Mouse (Mus musculus): ENCODE data around the gene Disp1. TPM values are rescaled to one million over a fixed set of nuclear protein-coding genes. Genes with fewer than 3 reads are reported as not detected.

Disp1 gene
- 5.4 and 5.9 TPM in 2 replicates for total RNA-seq (2012; rRNA removed)
- 3.1 and 3.4 TPM in 2 replicates for total RNA-seq (2014; rRNA removed)
- polyA plus RNA-seq (2012; ENCODE audit: insufficient read length, low read depth), result 8.9 and 11.3 TPM in 2 replicates

DNA sequence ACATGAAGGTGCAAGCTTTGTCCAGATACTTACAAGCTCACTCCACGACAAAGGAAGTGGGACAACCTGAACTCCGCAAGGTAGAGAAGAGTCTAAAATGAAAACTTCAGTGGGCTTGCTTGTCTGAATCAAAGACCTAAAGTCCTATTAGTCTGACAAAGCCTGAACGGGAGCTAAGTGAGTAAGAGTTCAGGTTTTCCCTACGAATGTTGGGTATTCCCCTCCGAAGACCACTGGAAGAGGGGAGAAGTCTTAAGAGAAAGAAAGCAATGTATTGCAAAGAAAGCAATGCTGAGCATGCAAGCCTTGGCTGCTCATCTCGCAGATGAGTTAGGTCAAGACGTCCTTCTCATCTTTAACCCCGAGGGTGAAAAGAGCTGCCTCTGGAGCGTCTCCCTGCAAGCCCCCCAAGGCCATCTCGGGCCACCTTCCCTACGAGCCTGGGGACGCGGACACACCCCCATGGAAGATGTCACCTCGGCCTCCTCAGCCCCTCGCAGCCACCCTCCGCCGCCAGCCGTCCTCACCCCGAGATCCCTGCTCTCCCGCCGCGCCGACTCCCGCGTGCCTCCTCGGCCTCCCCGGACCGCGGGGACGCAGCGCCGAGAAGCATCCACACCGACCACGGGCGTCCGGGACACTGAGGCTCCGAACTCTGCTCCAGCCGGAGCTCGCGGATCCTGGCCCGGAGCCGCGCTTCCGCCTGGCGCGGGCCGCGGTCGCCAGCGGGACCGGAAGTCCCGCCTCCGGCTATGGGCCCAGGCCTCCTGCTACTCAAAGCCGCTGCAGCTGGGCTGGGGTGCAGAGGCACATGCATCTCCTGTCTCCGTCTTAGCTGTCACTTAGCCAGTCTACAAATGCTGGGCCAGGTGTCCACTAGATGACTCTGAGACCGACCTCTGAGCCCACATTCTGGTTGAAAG is at the start of gene Disp1:
TSS of gene Disp1 (minus strand) at position 727 of the 923 bp plus-strand sequence.
- Histone ChIP-seq H3K36me3 (replicated peaks in 1 of 2; ENCODE audit: control insufficient read depth in 1 of 2, insufficient read depth in 1 of 2, low read length in 1 of 2) (peaks cover 0 to 22% of the 10 kb centered on the region in 2 experiments), H3K4me2 (ENCODE audit: insufficient read depth, low read depth, poor library complexity, severe bottlenecking) (peak within 1 kb of the TSS; percentile 72), H3K4me3 (replicated peaks in 1 of 3; ENCODE audit: low read depth in 2 of 3, low read length in 2 of 3, poor library complexity in 1 of 3) (peak within 1 kb of the TSS; percentile 71 to 100 (median 90)), H3K9me3 (replicated peaks; ENCODE audit: low read length) (no peaks in the 10 kb centered on the region), H3K9ac (ENCODE audit: insufficient read depth, low read depth) (peak within 1 kb of the TSS; percentile 98), H3K79me2 (replicated peaks; ENCODE audit: control insufficient read depth, extremely low read depth, insufficient read depth, poor library complexity, severe bottlenecking) (peaks cover 3% of the 10 kb centered on the region), H3K27ac (ENCODE audit: insufficient read depth, low read depth) (peak within 1 kb of the TSS; percentile 61; the same call in 1 of the 2 replicates), H3K4me1 (ENCODE audit: control insufficient read depth in 1 of 2, insufficient read depth in 2 of 2) (peaks cover 2 to 22% of the 10 kb centered on the region in 2 experiments; a peak in 3 of 4 replicates), H3K27me3 (replicated peaks) (no peaks in the 10 kb centered on the region)
- DNase-seq (ENCODE audit: extremely low read depth), result peak; percentile 78
- in situ Hi-C loops (cut with MboI; ENCODE audit: low pct_ligation_motif_present, low pct_unique_long_range_greater_than_20kb, low sequenced_read_pairs), result no loop called here
- TF ChIP-seq MYC (IDR thresholded peaks at IDR 0.05; ENCODE audit: low read depth, low read length) (0 out of 2 replicates have a peak, but pooled peaks have one; percentile 26), ELF1 (IDR thresholded peaks at IDR 0.05; ENCODE audit: low read depth, low read length) (peak; percentile 87), ZNF384 (IDR thresholded peaks at IDR 0.05; ENCODE audit: low read depth, low read length) (no peak), NRF1 (IDR thresholded peaks at IDR 0.05; ENCODE audit: low read depth, low read length) (no peak), MAFK (IDR thresholded peaks at IDR 0.05; ENCODE audit: insufficient replicate concordance, low read length) (no peak), SIN3A (IDR thresholded peaks at IDR 0.05; ENCODE audit: low read length) (peak; percentile 74), TBP (conservative IDR thresholded peaks at IDR 0.05; ENCODE audit: low read depth, low read length) (0 out of 2 replicates have a peak, but pooled peaks have one; percentile 53), EP300 (IDR thresholded peaks at IDR 0.05; ENCODE audit: low read length) (0 out of 2 replicates have a peak, but pooled peaks have one; percentile 16), HCFC1 (IDR thresholded peaks at IDR 0.05; ENCODE audit: low read depth, low read length) (peak; percentile 74), ZC3H11A (IDR thresholded peaks at IDR 0.05; ENCODE audit: low read depth, low read length) (no peak), POLR2A (IDR thresholded peaks at IDR 0.05; ENCODE audit: low read depth, low read length) (peak; percentile 88), KAT2A (IDR thresholded peaks at IDR 0.05; ENCODE audit: insufficient replicate concordance, low read length) (peak; percentile 47; the same call in 1 of the 2 replicates), UBTF (IDR thresholded peaks at IDR 0.05; ENCODE audit: low read depth, low read length) (peak; percentile 68; the same call in 1 of the 2 replicates), MAX (IDR thresholded peaks at IDR 0.05; ENCODE audit: low read length) (peak; percentile 61), BHLHE40 (IDR thresholded peaks at IDR 0.05; ENCODE audit: low read depth, low read length) (peak; percentile 55), USF2 (conservative IDR thresholded peaks at IDR 0.05; ENCODE audit: low read depth, low read length) (no peak), TCF12 (IDR thresholded peaks at IDR 0.05; ENCODE audit: low read depth, low read length) (peak; percentile 83), NELFE (IDR thresholded peaks at IDR 0.05; ENCODE audit: low read depth, low read length) (peak; percentile 83)
- dilution Hi-C loops (cut with MboI; ENCODE audit: extremely low pct_ligation_motif_present, extremely low pct_unique_long_range_greater_than_20kb, low sequenced_read_pairs), result no loop called here

DNA sequence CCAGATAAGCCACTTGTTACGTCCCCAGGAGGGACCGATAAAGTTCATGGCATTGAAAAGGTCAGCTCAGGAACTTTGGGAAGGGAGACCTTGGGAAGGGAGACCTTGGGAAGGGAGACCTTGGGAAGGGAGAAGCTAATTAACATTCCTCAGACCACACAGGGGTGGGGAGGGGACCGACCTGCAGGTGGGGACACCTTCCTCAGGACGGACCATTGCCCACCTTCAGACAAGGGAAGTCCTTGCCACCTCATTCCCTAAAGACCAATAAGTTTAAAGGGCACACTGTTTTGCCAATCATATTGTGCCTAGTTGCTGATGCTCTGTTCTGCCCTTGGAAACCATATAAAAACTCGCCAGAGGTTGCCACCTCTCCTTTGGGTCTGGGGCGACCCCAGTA is 46.3 kb upstream of the Disp1 start:
- Histone ChIP-seq H3K9ac (ENCODE audit: insufficient read depth, low read depth) (no peak overlapping the region), H3K27ac (ENCODE audit: insufficient read depth, low read depth) (no peak overlapping the region), H3K36me3 (replicated peaks in 1 of 2; ENCODE audit: control insufficient read depth in 1 of 2, insufficient read depth in 1 of 2, low read length in 1 of 2) (peaks cover 3 to 39% of the 10 kb centered on the region in 2 experiments), H3K4me3 (replicated peaks in 1 of 3; ENCODE audit: low read depth in 2 of 3, low read length in 2 of 3, poor library complexity in 1 of 3) (no peak overlapping the region), H3K27me3 (replicated peaks) (no peaks in the 10 kb centered on the region), H3K79me2 (replicated peaks; ENCODE audit: control insufficient read depth, extremely low read depth, insufficient read depth, poor library complexity, severe bottlenecking) (no peaks in the 10 kb centered on the region), H3K4me2 (ENCODE audit: insufficient read depth, low read depth, poor library complexity, severe bottlenecking) (no peak overlapping the region), H3K9me3 (replicated peaks; ENCODE audit: low read length) (no peaks in the 10 kb centered on the region), H3K4me1 (ENCODE audit: control insufficient read depth in 1 of 2, insufficient read depth in 2 of 2) (peaks cover 15 to 28% of the 10 kb centered on the region in 2 experiments)
- in situ Hi-C loops (cut with MboI; ENCODE audit: low pct_ligation_motif_present, low pct_unique_long_range_greater_than_20kb, low sequenced_read_pairs), result loop anchor here (25.0 kb wide), 1 partner anchor 705 kb away; the partner anchor contains the start of gene Capn8
- dilution Hi-C loops (cut with MboI; ENCODE audit: extremely low pct_ligation_motif_present, extremely low pct_unique_long_range_greater_than_20kb, low sequenced_read_pairs), result no loop called here
- no peak for DNase-seq (ENCODE audit: extremely low read depth)
- TF ChIP-seq MAX (IDR thresholded peaks at IDR 0.05; ENCODE audit: low read length) (no peak), NELFE (IDR thresholded peaks at IDR 0.05; ENCODE audit: low read depth, low read length) (no peak), SIN3A (IDR thresholded peaks at IDR 0.05; ENCODE audit: low read length) (no peak), IRF4 (IDR thresholded peaks at IDR 0.05; ENCODE audit: low read depth, low read length) (no peak), TBP (conservative IDR thresholded peaks at IDR 0.05; ENCODE audit: low read depth, low read length) (no peak), POLR2A (IDR thresholded peaks at IDR 0.05; ENCODE audit: low read depth, low read length) (no peak), CHD2 (IDR thresholded peaks at IDR 0.05; ENCODE audit: low read length) (no peak), CTCF (conservative IDR thresholded peaks at IDR 0.05 in 1 of 2, IDR thresholded peaks at IDR 0.05 in 1 of 2; ENCODE audit: low read depth in 2 of 2, low read length in 2 of 2) (no peak), CHD1 (IDR thresholded peaks at IDR 0.05; ENCODE audit: low read depth, low read length) (no peak), PAX5 (IDR thresholded peaks at IDR 0.05; ENCODE audit: low read length) (no peak), BHLHE40 (IDR thresholded peaks at IDR 0.05; ENCODE audit: low read depth, low read length) (no peak), MYC (IDR thresholded peaks at IDR 0.05; ENCODE audit: low read depth, low read length) (no peak), RCOR1 (conservative IDR thresholded peaks at IDR 0.05; ENCODE audit: low read depth, low read length) (no peak), ZMIZ1 (IDR thresholded peaks at IDR 0.05; ENCODE audit: low read depth, low read length) (no peak)
